Mouse (Mus musculus): Measurements from ENCODE around the gene Paxbp1. TPM values are rescaled to one million over a fixed set of nuclear protein-coding genes. Genes with fewer than 3 reads are reported as not detected.

The Paxbp1 gene
- polyA plus RNA-seq, 1 experiment from 2014 or later = 109 TPM

DNA sequence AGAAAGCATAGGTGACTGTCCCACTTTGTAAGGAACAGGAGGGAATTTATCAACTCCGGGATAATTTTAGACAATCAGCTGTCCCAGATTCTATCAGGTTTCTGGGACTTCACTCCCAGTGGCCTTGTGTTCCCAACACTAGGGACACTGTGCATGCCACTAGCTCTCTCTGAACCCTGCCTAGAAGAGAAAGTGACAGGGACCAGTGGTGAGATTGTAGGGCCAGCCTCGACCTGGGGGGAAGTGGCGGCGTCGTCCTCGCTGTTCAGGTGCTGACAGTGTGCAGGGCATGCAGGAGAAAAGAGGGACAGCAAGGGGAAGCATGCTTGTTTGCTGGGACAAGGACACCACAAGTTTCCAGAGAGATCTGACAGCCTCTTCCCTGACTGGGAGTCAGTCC is 13.4 kb upstream of the Paxbp1 start:
- Histone ChIP-seq H3K4me3 (ENCODE audit: low read depth, low read length) (no peak overlapping the region), H3K9ac (ENCODE audit: low read length) (no peak overlapping the region), H3K27ac (ENCODE audit: low read depth, low read length) (no peak overlapping the region), H3K27me3 (ENCODE audit: control insufficient read depth, insufficient read depth, low read length) (no peaks in the 10 kb centered on the region), H3K36me3 (ENCODE audit: control insufficient read depth, insufficient read depth, low read length) (no peaks in the 10 kb centered on the region), H3K4me2 (ENCODE audit: low read depth, low read length, severe bottlenecking) (no peak overlapping the region), H3K9me3 (ENCODE audit: control insufficient read depth, low read length) (no peaks in the 10 kb centered on the region), H3K4me1 (replicated peaks; ENCODE audit: control insufficient read depth, insufficient read depth, low read length) (no peaks in the 10 kb centered on the region)
- DNase-seq (ENCODE audit: low spot score) (peak; percentile 43), ATAC-seq (replicated peaks; ENCODE audit: low FRiP score) (no peak)
- WGBS = 75% methylated on average over 6 of the region's 6 CpGs

DNA sequence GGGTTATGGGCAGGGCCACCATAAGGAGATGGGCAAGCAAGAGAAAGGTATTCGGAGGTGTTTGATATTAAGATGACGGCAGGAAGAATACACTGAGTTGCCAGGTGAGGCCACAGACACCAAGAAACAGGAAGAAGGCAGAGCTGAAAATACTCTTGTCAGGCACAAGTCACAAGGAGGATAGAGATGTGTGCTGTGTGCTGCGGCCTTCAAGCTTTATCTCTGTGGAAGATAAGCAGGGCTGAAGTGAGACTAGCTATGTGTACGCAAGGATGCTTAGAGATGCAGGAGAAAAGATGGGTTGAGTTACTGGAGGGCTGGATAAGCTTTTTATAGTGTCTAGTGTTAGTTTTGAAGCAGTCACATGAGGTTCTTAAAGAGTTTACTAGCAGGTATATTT is 12.9 kb upstream of the Paxbp1 start:
- Histone ChIP-seq H3K9ac (ENCODE audit: low read length) (no peak overlapping the region), H3K27ac (ENCODE audit: low read depth, low read length) (no peak overlapping the region), H3K4me3 (ENCODE audit: low read depth, low read length) (no peak overlapping the region), H3K36me3 (ENCODE audit: control insufficient read depth, insufficient read depth, low read length) (no peaks in the 10 kb centered on the region), H3K4me2 (ENCODE audit: low read depth, low read length, severe bottlenecking) (no peak overlapping the region), H3K9me3 (ENCODE audit: control insufficient read depth, low read length) (no peaks in the 10 kb centered on the region), H3K27me3 (ENCODE audit: control insufficient read depth, insufficient read depth, low read length) (no peaks in the 10 kb centered on the region), H3K4me1 (replicated peaks; ENCODE audit: control insufficient read depth, insufficient read depth, low read length) (no peaks in the 10 kb centered on the region)
- DNase-seq (ENCODE audit: low spot score) = no peak
- WGBS = 92% methylated on average over 4 of the region's 4 CpGs
- ATAC-seq (replicated peaks; ENCODE audit: low FRiP score) = no peak

DNA sequence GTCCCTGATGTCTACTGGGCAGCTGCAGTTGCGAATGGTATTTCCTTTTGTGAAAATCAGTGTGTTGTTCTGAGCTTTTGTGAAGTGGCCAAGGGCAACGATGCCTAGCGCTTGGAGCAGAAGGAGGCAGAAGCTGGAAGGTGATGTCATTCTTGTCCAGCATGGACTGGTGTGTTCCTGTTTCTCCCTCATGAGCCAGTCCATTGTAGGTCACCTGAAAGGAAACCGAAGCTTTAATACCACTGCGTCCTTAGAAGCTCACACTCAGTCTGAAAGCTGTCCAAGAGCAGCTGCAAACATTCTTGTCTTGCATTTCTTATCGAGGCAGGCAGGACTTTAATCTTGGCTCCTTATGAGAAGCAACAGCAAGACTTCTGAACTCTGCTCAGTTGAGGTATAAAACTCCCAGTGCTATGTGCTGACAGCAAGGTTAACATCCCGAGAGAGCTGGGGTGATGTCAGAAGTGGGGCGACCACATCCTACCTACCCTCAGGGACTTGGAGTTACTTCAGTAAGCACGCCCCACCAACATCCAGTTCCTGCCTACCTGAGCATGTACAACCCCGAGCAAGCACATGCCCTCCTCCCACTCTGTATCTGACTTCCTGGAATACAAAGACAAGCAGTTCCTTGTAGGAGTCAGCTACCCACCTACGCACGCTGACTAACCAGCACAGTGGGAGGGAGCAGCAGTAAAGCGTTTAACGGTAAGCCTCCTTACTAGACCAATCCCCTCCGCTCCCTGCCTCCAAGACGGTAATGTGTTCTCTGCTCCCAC is 11.9 kb upstream of the Paxbp1 start:
- H3K4me3 ChIP-seq (ENCODE audit: low read depth, low read length) = no peak overlapping the region
- ATAC-seq (replicated peaks; ENCODE audit: low FRiP score) = no peak
- WGBS = 58% methylated on average over 16 of the region's 16 CpGs

DNA sequence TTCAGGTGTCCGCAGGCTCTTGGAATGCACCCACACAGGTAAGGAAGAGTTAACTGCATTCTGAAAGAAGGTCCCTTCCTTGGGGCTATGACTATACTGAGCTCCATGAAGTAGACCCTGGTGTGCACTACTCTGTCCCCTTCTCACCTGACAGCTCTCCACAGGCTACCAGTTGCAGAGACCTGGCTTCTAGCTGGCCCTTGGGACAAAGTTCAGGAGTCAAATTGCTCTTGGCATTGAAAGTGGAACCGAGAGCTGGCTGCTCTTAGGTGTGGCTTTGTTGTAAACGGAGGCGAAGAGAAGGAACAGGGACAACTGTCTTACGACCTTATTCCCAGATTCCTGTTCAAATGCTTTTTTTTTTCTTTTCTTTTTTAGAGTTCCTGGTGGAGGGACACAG is 10.8 kb upstream of the Paxbp1 start:
- WGBS = 87% methylated on average over 5 of the region's 5 CpGs

More for the DNA sequence above, 11.9 kb upstream of the Paxbp1 start:
- no peak overlapping the region for H3K9ac ChIP-seq (ENCODE audit: low read length)
- no peaks in the 10 kb centered on the region for H3K9me3 ChIP-seq (ENCODE audit: control insufficient read depth, low read length)
- no peaks in the 10 kb centered on the region for H3K4me1 ChIP-seq (replicated peaks; ENCODE audit: control insufficient read depth, insufficient read depth, low read length)
- H3K27me3 ChIP-seq (ENCODE audit: control insufficient read depth, insufficient read depth, low read length) = no peaks in the 10 kb centered on the region
- H3K4me2 ChIP-seq (ENCODE audit: low read depth, low read length, severe bottlenecking) = no peak overlapping the region
- no peaks in the 10 kb centered on the region for H3K36me3 ChIP-seq (ENCODE audit: control insufficient read depth, insufficient read depth, low read length)
- peak; percentile 43 for DNase-seq (ENCODE audit: low spot score)
- H3K27ac ChIP-seq (ENCODE audit: low read depth, low read length) = no peak overlapping the region

DNA sequence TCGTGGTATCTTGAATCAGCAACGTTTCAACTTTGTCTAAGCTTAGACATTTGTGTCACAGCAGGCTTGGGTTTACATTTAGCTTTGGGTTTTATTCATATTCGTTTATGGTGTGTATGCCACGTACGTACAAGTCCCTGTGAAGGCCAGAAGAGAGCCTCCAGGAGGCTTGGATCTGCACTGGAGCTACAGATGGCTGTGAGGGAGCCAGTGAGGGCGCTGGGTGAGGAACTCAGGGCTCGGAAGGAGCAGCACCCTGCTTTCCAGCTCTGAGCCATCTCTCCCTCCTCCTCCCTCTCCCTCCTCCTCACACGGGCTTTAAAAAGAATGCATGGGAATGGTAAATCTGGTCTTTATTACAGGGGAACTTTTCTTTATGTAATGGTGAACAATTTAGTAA is 9.3 kb upstream of the Paxbp1 start:
- no peak for ATAC-seq (replicated peaks; ENCODE audit: low FRiP score)
- 61% methylated on average over 8 of the region's 8 CpGs for WGBS
- no peaks in the 10 kb centered on the region for H3K9me3 ChIP-seq (ENCODE audit: control insufficient read depth, low read length)
- DNase-seq (ENCODE audit: low spot score) = peak; percentile 39
- no peak overlapping the region for H3K4me3 ChIP-seq (ENCODE audit: low read depth, low read length)
- no peak overlapping the region for H3K4me2 ChIP-seq (ENCODE audit: low read depth, low read length, severe bottlenecking)
- no peak overlapping the region for H3K9ac ChIP-seq (ENCODE audit: low read length)
- H3K27ac ChIP-seq (ENCODE audit: low read depth, low read length) = no peak overlapping the region
- no peaks in the 10 kb centered on the region for H3K36me3 ChIP-seq (ENCODE audit: control insufficient read depth, insufficient read depth, low read length)
- no peaks in the 10 kb centered on the region for H3K4me1 ChIP-seq (replicated peaks; ENCODE audit: control insufficient read depth, insufficient read depth, low read length)
- H3K27me3 ChIP-seq (ENCODE audit: control insufficient read depth, insufficient read depth, low read length) = no peaks in the 10 kb centered on the region

More for the DNA sequence above, 10.8 kb upstream of the Paxbp1 start:
- Histone ChIP-seq H3K4me3 (ENCODE audit: low read depth, low read length) (no peak overlapping the region), H3K36me3 (ENCODE audit: control insufficient read depth, insufficient read depth, low read length) (no peaks in the 10 kb centered on the region), H3K4me2 (ENCODE audit: low read depth, low read length, severe bottlenecking) (no peak overlapping the region), H3K27me3 (ENCODE audit: control insufficient read depth, insufficient read depth, low read length) (no peaks in the 10 kb centered on the region), H3K4me1 (replicated peaks; ENCODE audit: control insufficient read depth, insufficient read depth, low read length) (no peaks in the 10 kb centered on the region), H3K27ac (ENCODE audit: low read depth, low read length) (no peak overlapping the region), H3K9ac (ENCODE audit: low read length) (no peak overlapping the region), H3K9me3 (ENCODE audit: control insufficient read depth, low read length) (no peaks in the 10 kb centered on the region)
- ATAC-seq (replicated peaks; ENCODE audit: low FRiP score) = no peak
- no peak for DNase-seq (ENCODE audit: low spot score)

DNA sequence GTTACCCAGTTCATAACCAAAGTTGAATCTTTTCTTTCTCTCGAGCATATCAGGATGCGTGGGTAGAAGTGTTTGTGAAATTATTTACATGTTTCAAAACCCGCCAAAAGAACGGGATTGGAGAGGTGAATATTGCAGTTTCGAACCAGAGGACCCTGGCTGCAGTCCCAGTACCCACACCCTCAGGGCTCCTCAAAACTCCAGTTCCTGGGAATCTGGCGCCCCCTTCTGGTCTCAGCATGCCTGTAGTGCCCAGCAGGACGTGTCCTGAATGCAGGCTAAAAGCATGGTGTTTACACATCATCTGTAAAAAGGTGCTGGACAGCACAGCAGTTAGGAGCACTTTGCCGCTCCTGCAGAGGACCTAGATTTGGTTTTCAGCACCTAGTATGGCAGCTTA is 1.2 kb upstream of the Paxbp1 start:
- H3K9ac ChIP-seq (ENCODE audit: low read length) = no peak overlapping the region
- no peak for ATAC-seq (replicated peaks; ENCODE audit: low FRiP score)
- H3K9me3 ChIP-seq (ENCODE audit: control insufficient read depth, low read length) = no peaks in the 10 kb centered on the region
- peaks cover 2% of the 10 kb centered on the region; the same call in 1 of the 2 replicates for H3K4me1 ChIP-seq (replicated peaks; ENCODE audit: control insufficient read depth, insufficient read depth, low read length)
- H3K27me3 ChIP-seq (ENCODE audit: control insufficient read depth, insufficient read depth, low read length) = no peaks in the 10 kb centered on the region
- no peak overlapping the region for H3K27ac ChIP-seq (ENCODE audit: low read depth, low read length)
- H3K4me2 ChIP-seq (ENCODE audit: low read depth, low read length, severe bottlenecking) = no peak overlapping the region; the same call in 1 of the 2 replicates
- H3K36me3 ChIP-seq (ENCODE audit: control insufficient read depth, insufficient read depth, low read length) = no peaks in the 10 kb centered on the region
- peak; percentile 81 for DNase-seq (ENCODE audit: low spot score)
- H3K4me3 ChIP-seq (ENCODE audit: low read depth, low read length) = no peak overlapping the region
- 58% methylated on average over 8 of the region's 8 CpGs for WGBS

DNA sequence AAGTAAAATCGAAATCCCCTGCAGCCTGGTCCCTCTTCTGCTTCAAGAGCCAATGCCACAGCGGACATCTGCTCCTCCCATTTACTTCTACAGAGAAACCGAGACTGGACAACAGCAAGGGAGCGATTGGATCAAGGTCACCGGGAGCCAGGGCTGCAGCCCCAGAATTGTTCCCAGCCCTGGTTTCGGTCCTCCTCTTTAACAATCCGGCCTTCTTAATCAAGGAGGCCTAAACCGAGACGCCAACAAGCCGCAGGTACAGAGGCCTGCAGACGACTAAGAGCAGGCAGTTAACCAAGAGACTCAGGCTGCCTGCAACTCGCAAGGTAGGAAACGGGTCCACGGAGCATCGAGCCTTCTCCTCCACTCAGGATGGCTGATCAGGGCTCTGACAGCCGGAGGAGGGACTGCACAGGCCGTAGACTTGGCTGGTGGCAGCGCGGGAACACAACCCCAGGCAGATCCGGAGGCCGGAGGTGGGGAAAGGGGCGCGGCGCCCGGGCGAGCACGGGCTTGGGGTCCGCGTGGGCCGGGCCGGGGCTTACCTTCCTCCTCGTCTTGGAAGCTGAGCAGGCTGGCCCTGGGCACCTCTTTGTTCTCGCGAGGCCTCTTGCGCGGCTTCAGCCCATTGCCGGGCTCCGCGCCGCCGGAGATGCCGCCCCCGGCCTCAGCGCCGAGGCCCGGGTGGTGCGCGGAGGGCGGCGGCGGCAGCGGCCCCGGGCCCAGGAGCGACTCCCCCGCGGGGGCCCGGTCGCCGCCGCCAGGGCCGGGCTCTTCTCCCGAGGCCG is 688 bp downstream of the Paxbp1 start:
- WGBS = under 1% methylated on average over 45 of the region's 63 CpGs
- peak; percentile 72 for ATAC-seq (replicated peaks; ENCODE audit: low FRiP score)
- H3K36me3 ChIP-seq (ENCODE audit: control insufficient read depth, insufficient read depth, low read length) = no peaks in the 10 kb centered on the region; the same call in 1 of the 2 replicates
- peak overlapping the region; percentile 94 for H3K27ac ChIP-seq (ENCODE audit: low read depth, low read length)
- H3K4me2 ChIP-seq (ENCODE audit: low read depth, low read length, severe bottlenecking) = peak overlapping the region; percentile 74
- no peaks in the 10 kb centered on the region for H3K9me3 ChIP-seq (ENCODE audit: control insufficient read depth, low read length)
- DNase-seq (ENCODE audit: low spot score) = peak; percentile 88
- H3K9ac ChIP-seq (ENCODE audit: low read length) = peak overlapping the region; percentile 94
- H3K4me1 ChIP-seq (replicated peaks; ENCODE audit: control insufficient read depth, insufficient read depth, low read length) = peaks cover 2% of the 10 kb centered on the region; the same call in 1 of the 2 replicates
- no peaks in the 10 kb centered on the region for H3K27me3 ChIP-seq (ENCODE audit: control insufficient read depth, insufficient read depth, low read length)
- peak overlapping the region; percentile 98 for H3K4me3 ChIP-seq (ENCODE audit: low read depth, low read length)

DNA sequence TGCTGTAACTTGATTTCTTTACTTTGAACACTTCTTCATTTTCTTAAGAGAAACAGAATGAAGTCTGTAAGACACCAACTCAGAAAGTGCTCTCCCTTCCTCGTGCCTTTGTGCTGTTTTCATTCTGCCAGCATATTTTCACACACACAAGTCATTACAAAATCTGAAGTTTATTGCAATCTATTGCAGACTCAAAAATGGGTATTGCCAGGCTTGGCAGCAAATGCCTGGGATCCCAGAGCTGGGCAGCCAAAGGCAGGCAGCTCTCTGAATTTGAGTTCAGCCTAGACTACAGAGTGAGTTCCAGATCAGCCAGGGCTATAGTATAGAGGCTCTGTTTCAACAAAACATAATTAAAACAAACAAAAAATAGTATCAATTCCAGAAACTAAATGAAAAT is 1.7 kb downstream of the Paxbp1 start:
- DNase-seq (ENCODE audit: low spot score) (no peak), ATAC-seq (replicated peaks; ENCODE audit: low FRiP score) (no peak)
- Histone ChIP-seq H3K4me2 (ENCODE audit: low read depth, low read length, severe bottlenecking) (peak overlapping the region; percentile 74), H3K27me3 (ENCODE audit: control insufficient read depth, insufficient read depth, low read length) (no peaks in the 10 kb centered on the region), H3K4me3 (ENCODE audit: low read depth, low read length) (peak overlapping the region; percentile 19), H3K9me3 (ENCODE audit: control insufficient read depth, low read length) (no peaks in the 10 kb centered on the region), H3K36me3 (ENCODE audit: control insufficient read depth, insufficient read depth, low read length) (no peaks in the 10 kb centered on the region; the same call in 1 of the 2 replicates), H3K4me1 (replicated peaks; ENCODE audit: control insufficient read depth, insufficient read depth, low read length) (peaks cover 2% of the 10 kb centered on the region; the same call in 1 of the 2 replicates), H3K27ac (ENCODE audit: low read depth, low read length) (no peak overlapping the region), H3K9ac (ENCODE audit: low read length) (peak overlapping the region; percentile 47; the same call in 1 of the 2 replicates)
- WGBS = 82% methylated on average over 1 of the region's 1 CpGs
